Mouse (Mus musculus) liver, adult 2 months (tissue): ENCODE data around the gene Hhatl. TPM values are rescaled to one million over a fixed set of nuclear protein-coding genes. Genes with fewer than 3 reads are reported as not detected.

Experiments
- DNase-seq: peaks from one replicate; pipeline ENCODE4 v3.0.0-alpha.2; 2011; ENCODE audit warnings: low read depth, low spot score; ENCODE audit errors: extremely low read depth
- H3K27ac ChIP-seq: fragments of 200-500 bp; replicated peaks from 2 replicates; pipeline ENCODE4 v1.5.1; 2012; ENCODE audit warnings: low read depth, mild to moderate bottlenecking, control low read depth, inconsistent platforms, low read length; ENCODE audit not compliant: insufficient read depth
- H3K27me3 ChIP-seq: fragments of 200-500 bp; 2 replicates; pipeline ENCODE4 v1.6.1; 2012; ENCODE audit warnings: mild to moderate bottlenecking, moderate library complexity, low read length, inconsistent platforms; ENCODE audit not compliant: control insufficient read depth, insufficient read depth
- H3K36me3 ChIP-seq: fragments of 200-500 bp; 2 replicates; pipeline ENCODE4 v1.6.1; 2012; ENCODE audit warnings: low read length, inconsistent platforms; ENCODE audit not compliant: control insufficient read depth, insufficient read depth
- H3K4me1 ChIP-seq: fragments of 200-500 bp; 2 replicates; pipeline ENCODE4 v1.6.1; 2011; ENCODE audit warnings: low read length; ENCODE audit not compliant: control insufficient read depth, insufficient read depth
- H3K4me3 ChIP-seq: fragments of 200-500 bp; 2 replicates; pipeline ENCODE4 v1.5.1; 2011; ENCODE audit warnings: low read depth, mild to moderate bottlenecking, control low read depth, low read length, moderate library complexity; ENCODE audit not compliant: insufficient read depth
- H3K79me2 ChIP-seq: fragments of 200-500 bp; 2 replicates; pipeline ENCODE4 v1.6.1; 2012; ENCODE audit warnings: inconsistent platforms, mild to moderate bottlenecking, low read length, moderate library complexity; ENCODE audit not compliant: control insufficient read depth, insufficient read depth
- H3K9ac ChIP-seq: fragments of 200-500 bp; 2 replicates; pipeline ENCODE4 v1.6.1; 2012; ENCODE audit warnings: low read depth, mild to moderate bottlenecking, control low read depth, inconsistent platforms, low read length
- CTCF ChIP-seq: fragments of 200-500 bp; IDR thresholded peaks from 2 replicates; pipeline ENCODE4 v1.5.1; 2011; ENCODE audit warnings: low read depth, low read length, control low read depth
- POLR2A ChIP-seq: fragments of 200-500 bp; IDR thresholded peaks from 2 replicates; pipeline ENCODE4 v1.6.1; 2011; ENCODE audit warnings: low read length, control low read depth; ENCODE audit not compliant: insufficient read depth; ENCODE audit errors: extremely low read depth
- whole genome bisulfite sequencing: fragments of 180-500 bp; shearing (Covaris S2); methylation state at CpG from one replicate; pipeline ENCODE4 v1.1.7; 2018; 5-methylcytosine and 5-hydroxymethylcytosine counted together
- polyA plus RNA-seq: library from polyadenylated mRNA; depleted of rRNA; stranded (reverse); fragments of >200 nt; gene quantifications from 2 replicates; pipeline ENCODE4 v1.2.3, GENCODE M21; 2012
- total RNA-seq: library from RNA; depleted of rRNA; stranded (reverse); fragments of >200 nt; gene quantifications from 2 replicates; pipeline ENCODE4 v1.2.3, GENCODE M21; 2014

Gene Hhatl
- total and polyA plus RNA-seq, 2 experiments = not detected

DNA sequence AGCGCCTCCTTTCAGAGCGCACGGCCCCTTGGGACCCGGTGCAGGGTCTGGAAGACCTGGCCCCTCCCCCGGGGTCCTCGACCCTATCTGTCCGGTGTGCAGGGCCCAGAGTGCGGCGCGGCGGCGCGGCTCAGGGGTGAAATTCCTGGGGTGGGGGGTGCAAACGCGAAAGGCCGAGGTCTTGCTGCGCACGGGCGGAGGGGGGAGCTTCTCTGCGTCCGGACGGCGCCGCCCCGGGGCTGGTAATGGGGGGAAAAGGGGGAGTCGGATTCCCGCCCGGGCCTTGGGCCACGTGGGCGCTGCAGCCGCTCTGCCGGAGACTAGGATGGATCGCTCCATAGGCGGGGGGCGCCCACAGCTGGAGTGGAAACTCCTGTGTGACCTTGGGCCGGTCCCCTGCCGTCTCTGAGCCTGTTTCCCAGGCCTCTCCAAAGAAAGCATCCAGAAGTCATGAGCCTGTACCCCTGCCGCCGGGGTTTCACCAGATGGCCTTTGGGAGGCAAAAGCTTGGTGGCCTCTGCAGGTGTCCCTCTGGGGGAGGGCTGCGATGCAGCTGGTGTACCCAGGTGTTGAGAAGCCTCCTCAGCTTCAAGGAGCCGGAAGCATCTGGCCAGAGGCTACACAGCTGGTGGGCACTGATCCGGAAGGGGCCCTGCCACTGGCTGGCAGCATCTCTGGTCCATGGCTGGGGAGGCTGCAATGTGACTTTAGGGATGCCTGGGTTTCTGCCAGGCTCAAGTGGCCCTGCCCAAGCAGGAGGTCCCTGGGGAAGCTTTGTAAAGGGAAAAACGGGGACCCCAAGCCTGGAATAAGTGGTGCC lies 31.8 kb downstream of the Hhatl start:
- H3K9ac ChIP-seq = peak overlapping the region; percentile 56; the same call in 1 of the 2 replicates
- H3K4me1 ChIP-seq = peaks cover 12% of the 10 kb centered on the region
- H3K27me3 ChIP-seq = no peaks in the 10 kb centered on the region
- H3K79me2 ChIP-seq = no peaks in the 10 kb centered on the region
- TF ChIP-seq POLR2A (no peak), CTCF (no peak)
- WGBS = 7% methylated on average over 43 of the region's 43 CpGs
- peaks cover 13% of the 10 kb centered on the region for H3K36me3 ChIP-seq
- no peak for DNase-seq
- no peak overlapping the region for H3K27ac ChIP-seq
- H3K4me3 ChIP-seq = peak overlapping the region; percentile 55

DNA sequence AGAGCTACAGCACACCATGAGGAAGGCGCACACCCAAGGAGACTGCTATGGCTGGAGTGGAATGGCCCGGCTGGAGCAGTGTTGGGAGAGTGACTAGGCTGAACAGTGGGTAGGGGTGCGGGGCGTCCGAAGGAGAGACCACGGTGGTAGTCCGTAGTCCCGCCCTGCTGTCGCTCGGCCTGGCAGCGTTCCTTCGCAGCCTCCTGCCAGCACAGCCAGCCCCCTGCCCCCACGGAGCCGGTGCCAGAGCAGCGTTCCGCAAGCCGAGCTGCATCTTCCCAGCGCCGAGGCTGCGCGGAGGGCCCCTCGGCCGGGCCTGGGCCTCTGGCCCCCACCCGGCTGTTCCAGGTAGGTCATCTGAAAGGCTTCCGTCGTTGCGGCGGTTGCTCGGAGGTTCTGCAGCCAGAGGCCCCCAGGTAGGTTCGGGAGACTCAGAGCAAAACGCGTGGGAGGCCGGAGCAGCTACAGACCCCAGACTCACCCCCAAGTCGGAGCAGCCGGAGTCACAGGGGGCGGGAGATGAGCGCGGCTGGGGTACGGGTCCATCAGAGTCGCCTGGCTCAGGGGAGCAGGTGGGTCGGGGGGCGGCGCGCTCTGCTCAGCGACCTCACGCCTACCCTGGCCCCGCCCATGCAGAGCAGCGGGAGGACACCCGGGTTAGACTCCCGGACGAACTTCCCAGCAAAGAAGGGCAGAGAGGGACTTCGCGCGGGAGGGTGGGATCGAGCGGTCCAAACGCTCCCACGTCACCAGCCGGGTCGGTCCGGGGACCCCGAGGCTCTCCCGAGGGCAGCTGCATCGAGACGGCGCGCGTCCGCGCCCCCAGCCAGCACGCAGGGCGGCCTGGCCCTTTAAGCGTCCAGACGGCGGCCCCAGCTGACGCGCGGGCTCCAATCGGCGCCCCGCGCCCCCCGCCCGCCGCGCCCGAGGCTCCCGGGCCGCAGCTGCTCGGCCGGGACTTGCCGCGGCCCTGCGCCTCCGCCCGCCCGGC lies 32.9 kb downstream of the Hhatl start, which contains the start of gene Zfp651:
Gene Zfp651, plus strand, starts transcription at position 240 of the 991 bp plus-strand sequence.
- Histone ChIP-seq H3K27ac (no peak within 1 kb of the TSS), H3K4me1 (peaks cover 12% of the 10 kb centered on the region), H3K9ac (peak within 1 kb of the TSS; percentile 56), H3K27me3 (no peaks in the 10 kb centered on the region), H3K36me3 (peaks cover 23% of the 10 kb centered on the region), H3K4me3 (peak within 1 kb of the TSS; percentile 55), H3K79me2 (no peaks in the 10 kb centered on the region)
- WGBS = 2% methylated on average over 97 of the region's 97 CpGs
- DNase-seq = no peak
- TF ChIP-seq CTCF = no peak
- TF ChIP-seq POLR2A = no peak

- Histone ChIP-seq H3K27me3 (no peaks in the 10 kb centered on the region), H3K9ac (no peak overlapping the region), H3K4me1 (peaks cover 12% of the 10 kb centered on the region), H3K36me3 (peaks cover 32% of the 10 kb centered on the region), H3K79me2 (no peaks in the 10 kb centered on the region), H3K4me3 (no peak overlapping the region), H3K27ac (no peak overlapping the region)
- TF ChIP-seq POLR2A (no peak), CTCF (no peak)
- peak; percentile 22 for DNase-seq
- WGBS = 47% methylated on average over 10 of the region's 10 CpGs
Observed at GRCm38 (mm10) chr9:121757835-121758814, 34.2 kb downstream of the Hhatl start.

GRCm38 (mm10) chr9:121757432-121757831 lies 34.9 kb downstream of the Hhatl start:
- Histone ChIP-seq H3K79me2 (no peaks in the 10 kb centered on the region), H3K36me3 (peaks cover 37% of the 10 kb centered on the region), H3K27me3 (no peaks in the 10 kb centered on the region), H3K27ac (no peak overlapping the region), H3K4me3 (no peak overlapping the region), H3K4me1 (peaks cover 12% of the 10 kb centered on the region), H3K9ac (no peak overlapping the region)
- no peak for DNase-seq
- 70% methylated on average over 3 of the region's 3 CpGs for WGBS
- no peak for TF ChIP-seq POLR2A
- TF ChIP-seq CTCF = no peak

DNA sequence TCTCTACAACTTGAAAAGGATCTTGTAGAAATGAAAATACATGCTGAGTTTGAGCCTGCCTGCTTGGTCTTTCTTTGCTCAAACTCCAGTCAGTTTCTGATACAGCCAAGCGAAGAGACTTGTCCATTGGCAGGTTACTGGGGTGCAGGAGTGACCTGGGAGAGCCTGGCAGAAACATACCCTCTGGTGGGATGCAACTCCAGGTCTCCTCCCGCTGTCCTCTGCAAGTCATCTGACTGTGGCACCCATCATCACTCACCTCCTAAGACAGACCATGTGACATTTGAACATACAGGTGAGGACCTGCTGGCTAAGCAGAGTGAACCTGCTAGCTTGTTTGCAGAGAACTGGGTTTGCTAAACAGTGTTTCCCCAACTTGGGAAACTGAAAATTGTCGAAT lies 35.5 kb downstream of the Hhatl start:
- DNase-seq = no peak
- no peaks in the 10 kb centered on the region for H3K79me2 ChIP-seq
- peaks cover 44% of the 10 kb centered on the region for H3K36me3 ChIP-seq
- no peak for TF ChIP-seq CTCF
- TF ChIP-seq POLR2A = no peak
- 83% methylated on average over 3 of the region's 3 CpGs for WGBS
- H3K4me3 ChIP-seq = no peak overlapping the region
- H3K4me1 ChIP-seq = peaks cover 12% of the 10 kb centered on the region
- H3K27ac ChIP-seq = no peak overlapping the region
- no peaks in the 10 kb centered on the region for H3K27me3 ChIP-seq
- no peak overlapping the region for H3K9ac ChIP-seq
